Mouse (Mus musculus): ENCODE results near the gene Elac2. TPM values are rescaled to one million over a fixed set of nuclear protein-coding genes. Genes with fewer than 3 reads are reported as not detected.
A peak's percentile ranks its signal among the peaks of the same experiment; 100 is the strongest.

Gene Elac2
- polyA plus RNA-seq, 1 experiment from 2014 or later, result 35.6 TPM

DNA sequence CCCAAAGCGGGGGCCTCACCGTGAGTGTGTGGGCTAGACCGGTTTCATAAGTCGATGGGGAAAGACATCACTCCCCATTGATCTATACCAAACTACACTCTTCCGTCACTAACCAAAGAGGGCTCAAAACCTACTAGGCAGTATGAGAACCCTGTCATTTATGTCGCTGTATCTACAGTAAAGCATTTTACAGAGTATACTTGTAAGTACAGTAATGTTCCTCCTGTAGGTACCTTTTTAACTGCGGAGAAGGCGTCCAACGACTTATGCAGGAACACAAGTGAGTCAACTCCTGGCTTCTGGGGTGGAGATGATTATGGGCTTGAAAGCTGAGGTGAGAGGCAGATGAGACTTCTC, 629 bp downstream of the Elac2 start:
- Histone ChIP-seq H3K27ac (replicated peaks) (peak overlapping the region; percentile 85), H3K4me1 (peaks cover 19% of the 10 kb centered on the region)

DNA sequence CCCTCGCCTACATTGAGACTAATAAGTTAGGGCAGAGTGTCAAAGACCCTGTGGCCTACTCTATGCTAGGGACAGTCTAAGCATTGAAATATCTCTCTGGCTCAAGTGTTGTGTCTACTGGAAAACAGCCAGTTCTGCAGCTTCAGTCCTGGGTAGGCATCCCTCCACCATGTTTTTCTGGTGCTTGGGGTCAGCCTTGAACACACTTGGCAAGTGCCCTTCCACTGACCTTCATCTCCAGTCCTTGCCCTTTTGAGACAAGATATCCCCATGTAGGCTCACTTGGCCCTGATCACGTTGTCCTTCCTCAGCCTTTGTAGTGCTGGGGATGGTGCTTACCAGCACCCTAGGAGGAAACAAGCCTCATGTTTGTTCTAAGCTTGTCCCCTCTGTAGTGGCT, 9.7 kb downstream of the Elac2 start:
- no peaks in the 10 kb centered on the region for H3K27me3 ChIP-seq (ENCODE audit: low read depth, poor library complexity, severe bottlenecking)
- peaks cover 99% of the 10 kb centered on the region for H3K36me3 ChIP-seq
- H3K4me3 ChIP-seq, result no peak overlapping the region
- no peak for DNase-seq (ENCODE audit: low spot score)
- H3K9me3 ChIP-seq (replicated peaks), result no peaks in the 10 kb centered on the region
- no peaks in the 10 kb centered on the region for H3K4me1 ChIP-seq
- H3K27ac ChIP-seq (replicated peaks), result no peak overlapping the region
- 84% methylated on average over 2 of the region's 2 CpGs for WGBS

More for the DNA sequence above, 629 bp downstream of the Elac2 start:
- Histone ChIP-seq H3K9me3 (replicated peaks) (no peaks in the 10 kb centered on the region), H3K27me3 (ENCODE audit: low read depth, poor library complexity, severe bottlenecking) (no peaks in the 10 kb centered on the region), H3K4me3 (peak overlapping the region; percentile 95), H3K36me3 (peaks cover 42% of the 10 kb centered on the region)
- DNase-seq (ENCODE audit: low spot score), result no peak
- WGBS, result 13% methylated on average over 9 of the region's 9 CpGs

DNA sequence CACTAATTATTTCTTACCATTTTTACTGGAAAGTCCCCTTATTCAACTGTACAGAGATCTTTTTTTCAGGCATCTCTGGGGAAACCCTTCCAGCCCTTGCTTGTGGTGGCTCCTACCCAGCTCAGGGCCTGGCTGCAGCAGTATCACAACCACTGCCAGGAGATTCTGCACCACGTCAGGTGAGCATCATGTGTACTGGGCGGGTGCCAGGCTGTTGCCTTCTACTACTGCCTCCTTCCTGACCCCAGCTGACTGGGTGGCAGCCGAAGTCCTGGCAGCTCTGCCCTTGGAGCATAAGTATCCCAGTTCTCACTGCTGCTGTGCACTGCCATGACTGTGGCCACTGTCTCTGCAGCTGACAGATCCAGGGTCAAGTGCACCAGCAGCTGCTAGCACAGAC, 19.6 kb downstream of the Elac2 start:
- Histone ChIP-seq H3K27ac (replicated peaks) (no peak overlapping the region), H3K27me3 (ENCODE audit: low read depth, poor library complexity, severe bottlenecking) (no peaks in the 10 kb centered on the region), H3K4me1 (no peaks in the 10 kb centered on the region), H3K36me3 (peaks cover 93% of the 10 kb centered on the region), H3K4me3 (no peak overlapping the region), H3K9me3 (replicated peaks) (no peaks in the 10 kb centered on the region)
- WGBS, result 93% methylated on average over 3 of the region's 3 CpGs
- DNase-seq (ENCODE audit: low spot score), result no peak

DNA sequence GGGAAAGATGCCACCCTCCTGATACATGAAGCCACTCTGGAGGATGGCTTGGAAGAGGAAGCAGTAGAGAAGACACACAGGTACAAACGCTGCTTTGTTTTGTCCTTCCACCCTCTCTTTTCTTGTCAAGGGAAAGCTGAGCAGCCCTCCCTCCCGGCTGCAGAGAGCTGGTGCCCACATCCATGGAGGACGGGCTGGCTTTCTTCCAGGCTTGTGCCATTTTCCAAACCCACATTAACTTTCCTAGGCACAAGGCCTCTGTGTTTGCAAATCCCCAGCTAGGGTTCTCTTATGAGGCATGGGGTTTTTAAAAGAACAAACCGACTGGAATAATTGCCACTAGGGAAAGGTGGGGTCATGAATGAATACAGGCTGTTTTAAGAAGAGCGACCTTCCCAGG, 20.8 kb downstream of the Elac2 start:
- no peak overlapping the region for H3K4me3 ChIP-seq
- H3K9me3 ChIP-seq (replicated peaks), result no peaks in the 10 kb centered on the region
- H3K27me3 ChIP-seq (ENCODE audit: low read depth, poor library complexity, severe bottlenecking), result no peaks in the 10 kb centered on the region
- WGBS, result 93% methylated on average over 5 of the region's 5 CpGs
- no peaks in the 10 kb centered on the region for H3K4me1 ChIP-seq
- no peak overlapping the region for H3K27ac ChIP-seq (replicated peaks)
- DNase-seq (ENCODE audit: low spot score), result no peak
- H3K36me3 ChIP-seq, result peaks cover 92% of the 10 kb centered on the region

DNA sequence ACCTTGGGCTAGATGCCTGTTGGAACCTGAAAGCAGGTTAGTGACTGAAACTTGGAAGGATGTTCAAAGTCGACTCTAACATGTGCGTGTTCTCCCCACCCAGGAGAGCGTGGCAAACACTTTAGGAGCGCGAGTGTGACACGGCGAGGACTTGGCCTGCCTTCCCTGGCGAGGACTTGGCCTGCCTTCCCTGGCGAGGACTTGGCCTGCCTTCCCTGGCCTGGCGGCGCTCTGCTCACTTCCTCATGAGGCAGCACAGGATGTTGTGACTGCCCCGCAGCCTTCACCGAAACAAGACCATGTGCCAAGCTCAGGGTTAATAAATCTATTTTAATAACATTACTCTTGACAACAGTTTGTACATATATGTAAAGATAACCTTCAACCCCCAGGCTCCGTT, 22.9 kb downstream of the Elac2 start:
- H3K27me3 ChIP-seq (ENCODE audit: low read depth, poor library complexity, severe bottlenecking), result no peaks in the 10 kb centered on the region
- DNase-seq (ENCODE audit: low spot score), result no peak
- no peak overlapping the region for H3K27ac ChIP-seq (replicated peaks)
- no peaks in the 10 kb centered on the region for H3K4me1 ChIP-seq
- 93% methylated on average over 14 of the region's 14 CpGs for WGBS
- H3K9me3 ChIP-seq (replicated peaks), result no peaks in the 10 kb centered on the region
- no peak overlapping the region for H3K4me3 ChIP-seq
- peaks cover 81% of the 10 kb centered on the region for H3K36me3 ChIP-seq

DNA sequence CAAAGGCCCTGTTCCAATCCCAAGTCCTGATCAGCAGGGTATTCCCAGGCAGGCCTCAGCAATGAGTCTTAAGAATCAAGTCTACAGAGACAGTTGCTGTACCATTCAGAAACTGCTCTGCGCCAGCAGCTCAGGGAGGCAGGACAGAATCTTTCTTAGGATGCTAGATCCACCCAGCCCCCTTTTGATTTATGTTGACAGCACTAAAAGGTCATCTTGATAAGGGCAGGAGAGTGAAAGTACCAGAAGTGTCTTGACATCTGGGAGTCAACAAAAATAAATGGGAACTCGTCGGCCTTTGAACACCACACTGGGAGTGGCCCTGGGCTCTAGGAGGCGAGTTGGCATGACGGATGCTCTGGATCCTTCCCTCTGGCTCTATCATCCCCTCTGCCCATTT, 24.8 kb downstream of the Elac2 start:
- peaks cover 62% of the 10 kb centered on the region for H3K36me3 ChIP-seq
- H3K27me3 ChIP-seq (ENCODE audit: low read depth, poor library complexity, severe bottlenecking), result no peaks in the 10 kb centered on the region
- DNase-seq (ENCODE audit: low spot score), result no peak
- H3K27ac ChIP-seq (replicated peaks), result no peak overlapping the region
- 91% methylated on average over 5 of the region's 5 CpGs for WGBS
- 0 out of 2 replicates have a peak, but pooled peaks cover 3% of the 10 kb centered on the region for H3K4me1 ChIP-seq
- H3K4me3 ChIP-seq, result no peak overlapping the region
- H3K9me3 ChIP-seq (replicated peaks), result no peaks in the 10 kb centered on the region

DNA sequence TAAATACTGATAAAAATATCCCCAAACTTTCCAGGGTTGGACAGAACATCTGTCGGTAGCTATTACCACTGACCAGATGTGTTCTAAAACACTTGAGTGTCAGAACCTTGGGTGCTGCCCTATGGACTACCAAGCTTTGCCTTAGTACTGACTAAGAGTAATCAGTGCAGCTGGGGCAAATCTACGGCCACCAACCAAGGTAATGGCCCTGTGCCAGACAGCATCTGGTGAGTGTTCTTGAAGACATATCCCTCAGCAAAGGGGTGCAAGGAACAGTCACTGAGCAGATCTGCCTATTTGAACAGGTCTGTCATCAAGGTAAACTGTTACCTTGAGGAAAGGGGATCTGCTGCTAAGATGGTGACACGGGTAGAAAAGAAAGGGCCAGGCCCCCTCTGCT, 26.0 kb downstream of the Elac2 start:
- H3K27me3 ChIP-seq (ENCODE audit: low read depth, poor library complexity, severe bottlenecking), result no peaks in the 10 kb centered on the region
- no peak overlapping the region for H3K27ac ChIP-seq (replicated peaks)
- no peaks in the 10 kb centered on the region for H3K9me3 ChIP-seq (replicated peaks)
- 87% methylated on average over 3 of the region's 3 CpGs for WGBS
- peaks cover 50% of the 10 kb centered on the region for H3K36me3 ChIP-seq
- H3K4me1 ChIP-seq, result 0 out of 2 replicates have a peak, but pooled peaks cover 3% of the 10 kb centered on the region
- no peak overlapping the region for H3K4me3 ChIP-seq
- DNase-seq (ENCODE audit: low spot score), result no peak

DNA sequence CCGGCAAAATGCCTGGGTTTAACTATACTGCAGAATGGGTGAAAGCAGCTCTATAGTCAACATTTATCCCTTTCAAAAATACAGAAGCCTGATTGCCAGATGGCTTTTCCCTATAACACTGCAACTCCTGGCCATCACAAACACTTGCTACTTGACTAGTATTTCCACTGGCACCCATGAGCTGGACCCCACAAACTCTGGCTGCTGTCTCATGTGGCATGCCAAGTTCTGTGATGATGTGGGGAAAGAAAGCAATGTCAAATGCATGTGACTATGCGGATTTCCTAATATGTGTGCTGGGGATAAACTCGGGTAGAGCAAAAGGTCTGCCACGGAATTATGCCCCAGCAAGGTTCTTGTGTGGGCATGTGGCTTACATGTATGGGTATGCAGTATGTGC, 27.2 kb downstream of the Elac2 start:
- H3K27me3 ChIP-seq (ENCODE audit: low read depth, poor library complexity, severe bottlenecking), result no peaks in the 10 kb centered on the region
- no peak overlapping the region for H3K4me3 ChIP-seq
- peaks cover 38% of the 10 kb centered on the region for H3K36me3 ChIP-seq
- no peaks in the 10 kb centered on the region for H3K9me3 ChIP-seq (replicated peaks)
- WGBS, result 92% methylated on average over 4 of the region's 4 CpGs
- DNase-seq (ENCODE audit: low spot score), result no peak
- no peak overlapping the region for H3K27ac ChIP-seq (replicated peaks)
- 0 out of 2 replicates have a peak, but pooled peaks cover 3% of the 10 kb centered on the region for H3K4me1 ChIP-seq

DNA sequence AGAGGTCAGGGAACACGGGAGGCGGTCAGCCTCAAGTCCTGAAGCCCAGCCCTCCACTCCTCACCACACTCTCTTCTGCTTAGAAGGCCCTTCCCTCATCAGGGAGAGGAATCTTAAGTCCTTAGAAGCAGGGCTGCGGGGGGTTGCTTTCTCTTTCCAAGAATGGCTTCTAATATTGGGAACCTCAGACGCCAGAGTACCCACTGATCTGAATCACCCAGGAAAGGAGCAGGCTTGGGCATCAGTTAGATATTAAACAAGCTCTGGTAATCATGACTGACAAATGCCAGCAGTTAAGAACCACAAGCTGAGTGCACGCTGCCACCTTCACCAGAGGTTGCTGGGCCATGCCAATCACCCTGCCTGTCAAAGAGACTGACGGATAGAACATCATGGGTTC, 35.1 kb downstream of the Elac2 start:
- H3K9me3 ChIP-seq (replicated peaks), result no peaks in the 10 kb centered on the region
- 69% methylated on average over 6 of the region's 6 CpGs for WGBS
- no peaks in the 10 kb centered on the region for H3K36me3 ChIP-seq
- H3K27me3 ChIP-seq (ENCODE audit: low read depth, poor library complexity, severe bottlenecking), result no peaks in the 10 kb centered on the region
- H3K4me3 ChIP-seq, result no peak overlapping the region
- H3K4me1 ChIP-seq, result peaks cover 10% of the 10 kb centered on the region
- no peak for DNase-seq (ENCODE audit: low spot score)
- H3K27ac ChIP-seq (replicated peaks), result no peak overlapping the region

DNA sequence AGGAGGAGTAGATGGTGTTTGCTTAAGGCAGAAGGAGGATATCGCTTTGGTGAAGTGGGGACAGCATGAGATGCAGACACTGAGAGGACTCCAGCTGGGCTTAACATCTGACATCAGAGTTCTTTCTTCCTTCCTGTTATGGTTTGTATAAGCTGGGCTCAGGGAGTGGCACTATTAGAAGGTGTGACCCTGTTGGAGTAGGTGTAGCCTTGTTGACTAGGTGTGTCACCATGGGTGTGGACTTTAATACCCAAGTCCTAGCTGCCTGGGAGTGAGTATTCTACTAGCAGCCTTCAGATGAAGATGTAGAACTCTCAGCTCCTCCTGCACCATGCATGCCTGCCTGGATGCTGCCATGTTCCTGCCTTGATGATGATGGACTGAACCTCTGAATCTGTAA, 37.9 kb downstream of the Elac2 start:
- DNase-seq (ENCODE audit: low spot score), result no peak
- Histone ChIP-seq H3K4me1 (peaks cover 10% of the 10 kb centered on the region), H3K27ac (replicated peaks) (no peak overlapping the region), H3K27me3 (ENCODE audit: low read depth, poor library complexity, severe bottlenecking) (no peaks in the 10 kb centered on the region), H3K4me3 (no peak overlapping the region), H3K9me3 (replicated peaks) (no peaks in the 10 kb centered on the region), H3K36me3 (no peaks in the 10 kb centered on the region)
- WGBS, result 83% methylated on average over 1 of the region's 1 CpGs

DNA sequence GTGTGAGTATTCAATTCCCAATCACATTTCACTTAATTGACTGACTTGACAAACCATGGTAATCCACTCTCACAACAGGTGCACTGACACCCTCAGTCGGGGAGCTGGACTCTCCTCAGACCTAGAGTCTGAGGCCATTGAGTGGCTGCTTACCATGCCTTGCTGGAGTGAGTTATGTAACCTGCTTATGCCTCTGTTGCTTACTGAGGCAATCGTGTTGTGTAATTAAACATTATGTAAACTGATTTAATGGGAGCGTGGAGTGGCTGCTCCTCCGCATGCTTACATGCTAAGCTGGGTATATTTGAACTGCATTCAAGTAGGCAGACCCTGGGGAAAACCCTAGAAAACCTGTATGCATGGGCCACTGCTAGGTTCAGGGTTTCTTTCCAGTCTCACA, 41.9 kb downstream of the Elac2 start:
- H3K27ac ChIP-seq (replicated peaks), result no peak overlapping the region
- no peak for DNase-seq (ENCODE audit: low spot score)
- H3K4me1 ChIP-seq, result 0 out of 2 replicates have a peak, but pooled peaks cover 2% of the 10 kb centered on the region
- H3K27me3 ChIP-seq (ENCODE audit: low read depth, poor library complexity, severe bottlenecking), result no peaks in the 10 kb centered on the region
- peaks cover 10% of the 10 kb centered on the region; the same call in 1 of the 2 replicates for H3K36me3 ChIP-seq
- H3K4me3 ChIP-seq, result no peak overlapping the region
- WGBS, result 95% methylated on average over 4 of the region's 4 CpGs
- H3K9me3 ChIP-seq (replicated peaks), result no peaks in the 10 kb centered on the region

DNA sequence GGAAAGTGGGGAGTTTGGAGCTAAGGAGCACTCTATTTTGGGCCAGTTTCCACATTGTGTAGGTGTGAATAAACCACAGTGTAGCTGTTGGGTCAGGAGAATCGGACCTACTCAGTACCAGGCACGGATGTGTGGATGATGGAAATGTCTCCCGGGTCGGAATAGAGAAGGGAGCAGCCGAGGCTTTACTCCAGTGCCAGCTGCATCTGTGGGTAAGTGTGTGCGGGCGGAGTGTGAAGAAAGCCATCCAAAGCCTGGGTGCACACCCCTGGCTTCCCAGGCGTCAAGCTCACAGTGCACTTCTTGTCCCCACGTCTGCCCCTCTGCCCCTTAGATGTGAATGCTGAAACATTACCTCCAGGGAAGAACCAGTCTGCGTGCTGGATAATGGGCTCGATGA, 43.9 kb downstream of the Elac2 start:
- 88% methylated on average over 11 of the region's 11 CpGs for WGBS
- Histone ChIP-seq H3K36me3 (peaks cover 10% of the 10 kb centered on the region; the same call in 1 of the 2 replicates), H3K9me3 (replicated peaks) (no peaks in the 10 kb centered on the region), H3K27ac (replicated peaks) (no peak overlapping the region), H3K27me3 (ENCODE audit: low read depth, poor library complexity, severe bottlenecking) (no peaks in the 10 kb centered on the region), H3K4me1 (0 out of 2 replicates have a peak, but pooled peaks cover 2% of the 10 kb centered on the region), H3K4me3 (no peak overlapping the region)
- DNase-seq (ENCODE audit: low spot score), result no peak

DNA sequence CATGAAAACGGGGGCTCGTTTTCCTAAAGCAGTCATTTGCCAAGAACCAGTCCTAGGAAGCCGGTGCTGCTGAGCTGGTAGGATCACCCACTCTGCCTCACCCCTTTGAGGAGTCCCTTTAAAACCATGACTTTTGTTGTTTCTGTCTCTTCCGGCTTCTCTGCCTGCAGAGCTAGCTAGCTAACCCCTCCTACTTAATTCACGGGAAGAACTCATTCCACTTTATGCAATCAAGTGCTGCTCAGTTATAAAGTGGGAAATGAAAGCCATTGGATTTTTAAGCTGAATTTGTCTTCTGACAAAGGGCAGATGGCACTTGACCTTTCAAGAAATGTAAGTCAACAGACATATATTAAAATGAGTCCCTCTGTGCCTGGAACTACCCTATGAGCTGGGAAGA, 49.2 kb downstream of the Elac2 start:
- H3K4me3 ChIP-seq, result no peak overlapping the region
- peaks cover 3% of the 10 kb centered on the region; the same call in 1 of the 2 replicates for H3K36me3 ChIP-seq
- H3K9me3 ChIP-seq (replicated peaks), result no peaks in the 10 kb centered on the region
- 0 out of 2 replicates have a peak overlapping the region, but pooled peaks have one; percentile 42 for H3K27ac ChIP-seq (replicated peaks)
- H3K4me1 ChIP-seq, result 0 out of 2 replicates have a peak, but pooled peaks cover 2% of the 10 kb centered on the region
- no peak for DNase-seq (ENCODE audit: low spot score)
- H3K27me3 ChIP-seq (ENCODE audit: low read depth, poor library complexity, severe bottlenecking), result no peaks in the 10 kb centered on the region
- 84% methylated on average over 5 of the region's 5 CpGs for WGBS

DNA sequence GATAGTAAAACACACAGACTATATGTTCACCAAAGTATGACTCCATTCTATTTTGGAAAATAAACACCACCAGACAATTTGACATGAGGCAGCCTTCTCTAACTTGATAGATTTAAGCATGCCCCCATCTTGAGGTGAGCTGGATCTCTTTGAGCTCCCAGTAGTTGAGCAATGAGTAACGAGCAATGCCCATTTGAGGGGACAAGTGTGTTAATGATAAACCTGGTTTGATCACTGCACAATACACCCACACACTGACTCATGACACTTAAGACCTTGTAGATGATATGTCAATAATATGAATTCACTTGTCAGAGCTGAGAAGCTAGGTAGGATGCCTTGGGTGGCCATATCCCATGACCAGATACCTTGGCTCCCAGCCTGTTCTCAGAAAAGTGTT, 51.4 kb downstream of the Elac2 start:
- no peak for DNase-seq (ENCODE audit: low spot score)
- no peaks in the 10 kb centered on the region; the same call in 1 of the 2 replicates for H3K36me3 ChIP-seq
- WGBS, result 100% methylated on average over 1 of the region's 1 CpGs
- no peaks in the 10 kb centered on the region for H3K27me3 ChIP-seq (ENCODE audit: low read depth, poor library complexity, severe bottlenecking)
- 0 out of 2 replicates have a peak, but pooled peaks cover 1% of the 10 kb centered on the region for H3K4me1 ChIP-seq
- H3K27ac ChIP-seq (replicated peaks), result no peak overlapping the region
- H3K9me3 ChIP-seq (replicated peaks), result no peaks in the 10 kb centered on the region
- no peak overlapping the region for H3K4me3 ChIP-seq

Measured in midbrain, embryonic 10.5 days (tissue).